Mouse (Mus musculus) embryonic facial prominence, embryonic 14.5 days (tissue): Measurements from ENCODE around the gene Wdr95. TPM values are rescaled to one million over a fixed set of nuclear protein-coding genes. Genes with fewer than 3 reads are reported as not detected.

Experiments used
- ATAC-seq: fragments of 200-750 bp; cut with Nextera tagmentation; 2 replicates; pipeline ENCODE4 v1.8.0; 2017; ENCODE audit warnings: low read depth, moderate number of reproducible peaks, moderate TSS enrichment
- DNase-seq: peaks from one replicate; pipeline ENCODE4 v3.0.0-alpha.2; 2015; ENCODE audit warnings: low spot score
- H3K27ac ChIP-seq: fragments of 300-500 bp; sonication (generic); replicated peaks from 2 replicates; pipeline ENCODE4 v1.5.1; 2014; ENCODE audit warnings: low read depth, mild to moderate bottlenecking, low read length, moderate library complexity
- H3K27me3 ChIP-seq: fragments of 300-500 bp; sonication (generic); replicated peaks from 2 replicates; pipeline ENCODE4 v1.6.1; 2014; ENCODE audit warnings: low read length; ENCODE audit not compliant: control insufficient read depth, insufficient read depth
- H3K36me3 ChIP-seq: fragments of 300-500 bp; sonication (generic); 2 replicates; pipeline ENCODE4 v1.6.1; 2014; ENCODE audit warnings: low read length, mixed read lengths; ENCODE audit not compliant: control insufficient read depth, insufficient read depth
- H3K4me1 ChIP-seq: fragments of 300-500 bp; sonication (generic); 2 replicates; pipeline ENCODE4 v1.6.1; 2014; ENCODE audit warnings: antibody characterized with exemption, low read length; ENCODE audit not compliant: control insufficient read depth, insufficient read depth
- H3K4me2 ChIP-seq: fragments of 300-500 bp; sonication (generic); 2 replicates; pipeline ENCODE4 v1.6.1; 2014; ENCODE audit warnings: low read depth, mild to moderate bottlenecking, low read length, moderate library complexity, mixed read lengths
- H3K4me3 ChIP-seq: fragments of 300-500 bp; sonication (generic); 2 replicates; pipeline ENCODE4 v1.5.1; 2014; ENCODE audit warnings: low read depth, mild to moderate bottlenecking, low read length
- H3K9ac ChIP-seq: fragments of 300-500 bp; sonication (generic); 2 replicates; pipeline ENCODE4 v1.6.1; 2014; ENCODE audit warnings: low read depth, mild to moderate bottlenecking, low read length, moderate library complexity, mixed read lengths
- H3K9me3 ChIP-seq: fragments of 300-500 bp; sonication (generic); 2 replicates; pipeline ENCODE4 v1.6.1; 2016; ENCODE audit warnings: low read length; ENCODE audit not compliant: control insufficient read depth
- WGBS: fragments of 180-500 bp; shearing (Covaris S2); extraction: QIAGEN DNeasy Blood & Tissue Kit; methylation state at CpG from one replicate; pipeline ENCODE4 v1.1.7; 2014; 5-methylcytosine and 5-hydroxymethylcytosine counted together
- polyA plus RNA-seq: library from polyadenylated mRNA; unstranded; fragments of >200 nt; fragmentation: Nextera tagmentation; extraction: Ambion mirVana; gene quantifications from 2 replicates; pipeline ENCODE4 v1.2.1, GENCODE M21; 2014

The Wdr95 gene
- polyA plus RNA-seq, 1 experiment from 2014 or later = 0.72 TPM

DNA sequence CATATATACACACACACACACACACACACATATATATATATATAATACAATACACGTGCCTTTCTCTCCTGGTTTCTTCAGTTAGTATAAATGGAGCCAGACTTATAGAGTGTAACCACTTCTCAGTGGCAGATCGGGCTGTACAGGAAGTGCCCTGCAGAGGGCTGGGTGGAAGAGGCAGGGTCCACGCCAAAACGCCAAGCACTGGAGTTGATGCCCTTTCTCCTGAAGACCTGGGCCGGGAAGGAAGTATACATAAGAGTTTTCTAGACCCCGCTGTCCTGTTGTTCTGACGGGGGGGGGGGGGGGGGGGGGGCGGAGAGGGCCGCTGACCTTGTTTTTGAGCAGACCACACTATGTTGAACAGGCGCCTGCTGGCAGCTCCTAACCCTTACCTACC is 22.7 kb downstream of the Wdr95 start:
- ATAC-seq (no peak), DNase-seq (no peak)
- H3K27me3 ChIP-seq = no peaks in the 10 kb centered on the region
- H3K4me2 ChIP-seq = no peak overlapping the region
- H3K36me3 ChIP-seq = no peaks in the 10 kb centered on the region
- H3K9ac ChIP-seq = no peak overlapping the region
- no peak overlapping the region for H3K4me3 ChIP-seq
- H3K4me1 ChIP-seq = no peaks in the 10 kb centered on the region
- 70% methylated on average over 7 of the region's 10 CpGs for WGBS
- H3K27ac ChIP-seq = no peak overlapping the region
- H3K9me3 ChIP-seq = peaks cover 5% of the 10 kb centered on the region; the same call in 1 of the 2 replicates

DNA sequence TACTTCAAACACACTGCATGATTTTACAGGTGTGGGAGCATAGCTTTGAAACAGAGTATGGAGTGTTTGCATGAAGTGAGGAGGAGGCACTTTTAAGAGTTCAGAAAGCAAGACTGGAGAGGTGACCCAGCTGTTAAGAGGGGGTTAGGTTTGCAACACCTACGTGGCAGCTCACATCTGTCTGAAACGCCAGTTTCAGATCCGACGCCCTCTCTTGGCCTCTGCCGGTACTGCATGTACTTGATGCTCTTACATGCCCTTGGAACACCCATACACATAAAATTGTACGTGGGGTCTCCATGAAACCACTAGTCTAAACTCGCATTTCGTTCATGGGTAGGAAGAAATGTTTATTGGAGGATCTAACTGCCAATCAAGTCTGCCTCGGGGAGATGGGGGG is 24.3 kb downstream of the Wdr95 start:
- H3K27ac ChIP-seq = no peak overlapping the region
- 46% methylated on average over 9 of the region's 9 CpGs for WGBS
- H3K9ac ChIP-seq = no peak overlapping the region
- H3K4me3 ChIP-seq = no peak overlapping the region
- H3K27me3 ChIP-seq = no peaks in the 10 kb centered on the region
- ATAC-seq (no peak), DNase-seq (no peak)
- no peaks in the 10 kb centered on the region for H3K36me3 ChIP-seq
- H3K4me1 ChIP-seq = no peaks in the 10 kb centered on the region
- peaks cover 5% of the 10 kb centered on the region; the same call in 1 of the 2 replicates for H3K9me3 ChIP-seq
- H3K4me2 ChIP-seq = no peak overlapping the region

DNA sequence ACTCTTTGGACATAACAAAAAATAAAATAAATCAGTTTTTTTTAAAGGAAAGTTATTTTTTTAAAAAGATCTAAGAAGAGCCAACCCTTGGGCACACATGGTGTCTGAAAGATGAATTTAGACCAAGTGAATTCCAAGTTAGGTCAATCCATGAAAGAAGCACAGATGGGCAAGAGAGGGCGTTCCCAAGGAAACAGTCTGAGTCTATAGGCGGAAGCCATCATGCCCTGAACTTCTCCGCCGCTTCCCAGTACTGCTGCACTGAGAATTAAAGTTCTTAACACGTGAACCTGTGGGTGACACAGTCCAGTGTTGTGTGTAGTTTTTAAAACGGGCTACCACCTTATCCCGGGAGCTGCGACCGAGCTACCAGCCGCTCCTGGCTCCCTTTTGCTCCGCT is 24.9 kb downstream of the Wdr95 start:
- DNase-seq (no peak), ATAC-seq (no peak)
- WGBS = 94% methylated on average over 11 of the region's 11 CpGs
- Histone ChIP-seq H3K4me3 (no peak overlapping the region), H3K36me3 (no peaks in the 10 kb centered on the region), H3K9ac (no peak overlapping the region), H3K4me2 (no peak overlapping the region), H3K9me3 (peaks cover under 1% of the 10 kb centered on the region; the same call in 1 of the 2 replicates), H3K27me3 (no peaks in the 10 kb centered on the region), H3K4me1 (no peaks in the 10 kb centered on the region), H3K27ac (no peak overlapping the region)

DNA sequence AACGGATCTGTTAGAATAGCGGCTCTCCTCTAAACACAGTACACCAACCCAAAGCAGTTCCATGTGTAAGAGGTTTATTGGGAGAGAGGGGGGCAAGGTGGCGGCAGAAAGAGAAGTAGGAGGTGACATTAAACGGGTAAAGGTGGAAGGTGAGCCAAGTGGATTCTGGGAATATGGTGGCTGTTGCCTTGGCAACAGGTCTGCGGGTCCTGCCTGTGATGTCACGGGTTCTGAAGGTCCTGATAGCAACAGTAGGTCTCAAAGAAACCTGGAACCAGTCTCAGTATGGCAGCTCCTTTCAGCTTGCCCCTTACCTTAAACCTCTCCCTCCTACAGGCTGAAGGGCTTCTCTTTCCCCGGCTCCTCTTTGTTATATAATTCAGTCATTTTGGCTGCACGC is 25.9 kb downstream of the Wdr95 start:
- WGBS = 94% methylated on average over 8 of the region's 8 CpGs
- Histone ChIP-seq H3K9ac (no peak overlapping the region), H3K4me1 (no peaks in the 10 kb centered on the region), H3K36me3 (no peaks in the 10 kb centered on the region), H3K27me3 (no peaks in the 10 kb centered on the region), H3K4me3 (no peak overlapping the region), H3K27ac (no peak overlapping the region), H3K9me3 (no peaks in the 10 kb centered on the region), H3K4me2 (no peak overlapping the region)
- ATAC-seq (no peak), DNase-seq (no peak)

DNA sequence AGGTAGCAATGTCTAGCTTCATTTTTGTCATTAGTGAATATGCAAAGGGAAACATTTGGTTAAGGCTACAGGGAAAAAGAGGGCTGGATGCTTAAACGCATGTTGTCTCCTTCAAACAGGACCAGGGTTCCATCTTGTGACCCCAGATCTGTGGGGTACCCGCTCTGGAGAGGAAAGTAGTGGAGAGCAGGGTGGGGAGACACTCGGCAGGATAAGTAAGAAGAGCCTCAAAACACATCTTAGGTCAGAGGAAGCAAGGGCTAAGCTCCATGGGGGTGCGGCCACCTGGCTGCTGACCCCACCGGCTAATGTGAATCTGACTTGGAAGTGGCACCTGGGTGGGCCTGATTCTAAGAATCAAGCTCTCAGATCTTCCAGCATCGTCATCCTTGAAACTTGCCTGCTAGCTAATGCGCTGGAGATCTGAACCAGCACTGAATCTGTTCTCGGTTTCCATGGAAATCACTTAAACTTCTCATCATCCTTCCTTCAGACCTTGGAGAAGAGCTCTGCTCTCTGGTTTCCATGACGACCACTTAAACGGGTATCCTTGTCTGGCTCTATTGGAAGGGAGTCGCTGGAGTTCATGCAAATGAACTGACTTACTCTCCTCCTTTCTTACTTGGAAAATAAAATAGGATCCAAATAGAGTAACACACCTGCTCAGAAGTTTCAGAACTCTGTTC is 32.6 kb downstream of the Wdr95 start:
- no peak overlapping the region for H3K4me2 ChIP-seq
- no peaks in the 10 kb centered on the region for H3K9me3 ChIP-seq
- H3K4me1 ChIP-seq = no peaks in the 10 kb centered on the region
- H3K27me3 ChIP-seq = no peaks in the 10 kb centered on the region
- no peak overlapping the region for H3K9ac ChIP-seq
- ATAC-seq = no peak
- no peak overlapping the region for H3K27ac ChIP-seq
- no peak overlapping the region for H3K4me3 ChIP-seq
- H3K36me3 ChIP-seq = no peaks in the 10 kb centered on the region
- DNase-seq = peak; percentile 55
- WGBS = 60% methylated on average over 11 of the region's 11 CpGs

DNA sequence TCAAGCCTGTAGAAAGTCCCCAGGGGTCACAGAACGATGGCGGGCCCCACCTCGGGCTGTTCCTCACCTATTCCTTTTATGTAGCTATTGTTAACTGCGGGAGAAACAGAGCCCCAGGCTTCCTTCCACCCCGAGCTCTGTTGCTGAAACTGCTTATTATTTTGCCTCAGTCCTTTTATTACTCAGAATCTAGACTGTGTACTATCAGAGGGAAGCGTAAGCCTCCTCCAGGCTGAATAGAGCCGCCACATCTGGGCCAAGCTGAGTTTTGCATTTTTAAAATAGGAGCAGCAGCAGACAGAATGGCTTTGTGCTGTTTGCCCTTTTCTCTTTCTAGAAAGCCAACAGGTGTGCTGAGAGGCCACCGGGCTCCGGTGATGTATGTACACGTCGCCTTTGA is 37.5 kb downstream of the Wdr95 start:
- peaks cover 14% of the 10 kb centered on the region for H3K4me1 ChIP-seq
- ATAC-seq (no peak), DNase-seq (no peak)
- no peak overlapping the region for H3K9ac ChIP-seq
- WGBS = 37% methylated on average over 11 of the region's 11 CpGs
- no peak overlapping the region for H3K4me3 ChIP-seq
- H3K9me3 ChIP-seq = no peaks in the 10 kb centered on the region
- H3K4me2 ChIP-seq = no peak overlapping the region
- H3K36me3 ChIP-seq = no peaks in the 10 kb centered on the region
- H3K27ac ChIP-seq = no peak overlapping the region
- no peaks in the 10 kb centered on the region for H3K27me3 ChIP-seq

DNA sequence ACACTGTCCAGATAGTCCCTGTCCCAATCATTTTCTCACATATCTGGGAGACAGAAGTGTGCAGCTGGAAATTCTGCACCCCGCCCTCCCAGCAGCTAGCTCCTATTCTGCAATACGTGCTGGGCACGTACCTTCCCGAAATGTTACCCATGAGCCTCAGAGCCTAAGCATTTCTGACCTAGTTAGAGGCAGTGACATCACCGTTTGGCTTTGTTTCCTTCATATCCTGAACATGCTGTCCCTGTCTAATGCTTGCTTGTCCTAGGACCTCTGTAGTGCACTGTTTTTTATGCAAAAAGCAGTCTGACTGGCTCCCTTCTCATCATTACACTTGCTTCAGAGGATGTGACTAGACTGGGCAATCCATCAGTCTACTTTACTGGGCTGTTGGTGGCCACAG is 38.5 kb downstream of the Wdr95 start:
- 60% methylated on average over 5 of the region's 5 CpGs for WGBS
- DNase-seq = peak; percentile 63

DNA sequence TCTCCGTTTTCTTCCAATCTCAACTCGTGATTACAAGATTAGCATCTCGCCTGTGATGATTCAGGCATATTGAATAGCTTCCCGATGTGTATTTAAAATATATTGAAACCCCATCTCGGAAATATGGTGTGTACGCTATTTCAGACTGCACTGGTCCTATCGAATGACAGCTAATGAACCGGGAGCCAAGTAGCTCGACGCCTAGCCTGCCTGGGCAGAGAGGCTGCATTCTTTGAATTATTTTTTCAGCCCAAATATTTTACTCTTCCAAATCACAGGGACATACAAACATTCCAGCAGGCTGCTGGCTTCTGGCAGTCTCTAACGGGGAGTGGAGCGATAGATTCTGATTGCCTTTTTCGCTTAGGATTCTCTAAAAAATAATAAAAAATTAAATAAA is 40.5 kb downstream of the Wdr95 start:
- H3K27me3 ChIP-seq = no peaks in the 10 kb centered on the region
- no peaks in the 10 kb centered on the region for H3K9me3 ChIP-seq
- peak overlapping the region; percentile 26 for H3K4me2 ChIP-seq
- DNase-seq = peak; percentile 68
- H3K4me1 ChIP-seq = peaks cover 14% of the 10 kb centered on the region
- 45% methylated on average over 13 of the region's 13 CpGs for WGBS
- H3K9ac ChIP-seq = no peak overlapping the region
- no peak overlapping the region for H3K27ac ChIP-seq
- H3K4me3 ChIP-seq = no peak overlapping the region
- no peaks in the 10 kb centered on the region for H3K36me3 ChIP-seq
- ATAC-seq = 0 out of 2 replicates have a peak, but pooled peaks have one; percentile 30

More for the DNA sequence above, 38.5 kb downstream of the Wdr95 start:
- Histone ChIP-seq H3K27me3 (no peaks in the 10 kb centered on the region), H3K36me3 (no peaks in the 10 kb centered on the region), H3K9ac (no peak overlapping the region), H3K27ac (no peak overlapping the region), H3K4me1 (peaks cover 14% of the 10 kb centered on the region), H3K4me2 (no peak overlapping the region), H3K4me3 (no peak overlapping the region), H3K9me3 (no peaks in the 10 kb centered on the region)
- no peak for ATAC-seq

DNA sequence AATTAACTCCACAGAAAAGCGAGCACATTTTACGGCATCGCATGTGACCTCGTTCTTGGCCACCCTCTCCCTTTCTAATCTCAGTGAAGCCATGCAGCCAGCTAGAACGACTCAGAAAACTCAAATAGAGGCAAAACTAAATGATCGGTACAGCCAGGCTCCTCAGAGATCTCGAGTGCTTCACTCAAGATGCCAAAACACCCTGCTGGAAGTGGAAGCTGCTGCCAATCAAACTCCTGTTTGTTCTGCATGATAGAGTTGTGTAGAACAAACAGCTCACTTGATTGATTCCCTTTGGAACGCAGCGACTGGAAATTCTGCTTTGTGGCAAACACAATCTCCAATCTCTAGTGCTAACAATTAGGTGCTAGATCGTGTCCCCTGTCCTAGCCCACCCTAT is 48.5 kb downstream of the Wdr95 start:
- no peak overlapping the region for H3K9ac ChIP-seq
- H3K36me3 ChIP-seq = no peaks in the 10 kb centered on the region
- H3K4me2 ChIP-seq = no peak overlapping the region
- 48% methylated on average over 10 of the region's 10 CpGs for WGBS
- DNase-seq (no peak), ATAC-seq (no peak)
- H3K4me1 ChIP-seq = no peaks in the 10 kb centered on the region
- H3K4me3 ChIP-seq = no peak overlapping the region
- no peaks in the 10 kb centered on the region for H3K9me3 ChIP-seq
- H3K27ac ChIP-seq = no peak overlapping the region
- H3K27me3 ChIP-seq = no peaks in the 10 kb centered on the region
